Mouse (Mus musculus) ES-Bruce4 (cell line): Measurements from ENCODE around the gene Msl1.

ENCODE experiments used
- CTCF ChIP-seq: IDR thresholded peaks from one replicate; pipeline ENCODE4 v1.8.1; 2011; ENCODE audit warnings: low read depth, low read length
- EP300 ChIP-seq: IDR thresholded peaks from 2 replicates; pipeline ENCODE4 v1.6.1; 2011; ENCODE audit warnings: low read depth, low read length; ENCODE audit not compliant: insufficient read depth
- POLR2A ChIP-seq: IDR thresholded peaks from one replicate; pipeline ENCODE4 v1.8.1; 2011; ENCODE audit warnings: low read length; ENCODE audit not compliant: insufficient read depth

GRCm38 (mm10) chr11:98846865-98847604, 51.7 kb downstream of the Msl1 start:
- no peak for TF ChIP-seq POLR2A
- no peak for TF ChIP-seq CTCF
- no peak for TF ChIP-seq EP300
